Mouse (Mus musculus): ENCODE measurements at regions not wholly inside any gene's neighbourhood (a gene's known extent, or its start where the extent isn't known, plus 50 kb on each side); places are given as distances from the start of the nearest gene placed in this dataset.

DNA sequence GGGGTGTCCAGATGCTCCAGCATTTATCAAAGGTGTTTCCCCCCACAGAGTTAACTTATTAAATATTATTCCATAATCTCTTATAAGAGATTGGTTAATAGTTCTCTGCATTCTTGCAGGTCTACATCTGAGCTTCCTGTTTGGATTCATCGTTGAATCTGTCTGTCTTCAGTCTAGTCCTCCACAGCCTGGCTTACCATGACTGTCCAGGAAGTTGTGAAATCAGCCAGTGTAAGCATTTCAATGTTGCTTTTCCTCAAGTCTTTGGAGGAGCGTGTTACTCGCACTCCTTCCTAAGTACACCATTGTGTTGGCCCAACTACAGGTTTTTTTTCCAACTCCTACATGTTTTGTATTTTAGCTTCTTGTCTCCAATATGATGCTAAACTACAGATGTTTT lies 124.2 kb upstream of the Htr2a start:
- TF ChIP-seq CTCF (IDR thresholded peaks at IDR 0.05; ENCODE audit: low read depth, low read length) (no peak), TAL1 (conservative IDR thresholded peaks at IDR 0.05; ENCODE audit: low read depth, low read length) (no peak), POLR2AphosphoS5 (IDR thresholded peaks at IDR 0.05; ENCODE audit: insufficient replicate concordance, low read depth, low read length) (no peak), GATA1 (IDR thresholded peaks at IDR 0.05; ENCODE audit: borderline replicate concordance, low read length) (no peak)

All from G1E (cell line).